Mouse (Mus musculus) frontal cortex, postnatal 25 days (tissue): ENCODE measurements at regions not wholly inside any gene's neighbourhood (a gene's known extent, or its start where the extent isn't known, plus 50 kb on each side); places are given as distances from the start of the nearest gene placed in this dataset.
"Not testable (repeated sequence)": the region's sequence is repeated elsewhere in the genome, so short reads cannot be mapped to it uniquely, and the experiment has no call there.

Source experiments
- DNase-seq, 2 experiments: peaks; one replicate each; pipeline ENCODE4 v3.0.0; 2022; ENCODE audit warnings: low spot score in 2 of 2

GRCm38 (mm10) chr9:86092998-86093397 is 250.8 kb downstream of the Tpbg start:
- no peak for DNase-seq

GRCm38 (mm10) chr9:86095460-86095859 is 253.3 kb downstream of the Tpbg start:
- no peak for DNase-seq

- DNase-seq: no peak
Observed at GRCm38 (mm10) chr9:86096246-86096645, 254.1 kb downstream of the Tpbg start.

GRCm38 (mm10) chr9:86099325-86099724 is 257.1 kb downstream of the Tpbg start:
- DNase-seq: no peak

- DNase-seq: no peak
Observed at GRCm38 (mm10) chr9:86101360-86102086, 259.3 kb downstream of the Tpbg start.

- DNase-seq: no peak
Observed at GRCm38 (mm10) chr9:86103607-86104006, 261.4 kb downstream of the Tpbg start.

- no peak for DNase-seq
Observed at GRCm38 (mm10) chr9:86104664-86105063, 262.5 kb downstream of the Tpbg start.

- DNase-seq: no peak
Observed at GRCm38 (mm10) chr9:86105851-86106250, 263.7 kb downstream of the Tpbg start.

- DNase-seq: no peak
Observed at GRCm38 (mm10) chr9:86109906-86110305, 267.7 kb downstream of the Tpbg start.

- no peak for DNase-seq
Observed at GRCm38 (mm10) chr9:86119370-86119769, 277.2 kb downstream of the Tpbg start.

- not testable (repeated sequence) for DNase-seq
Observed at GRCm38 (mm10) chr9:86135617-86136016, 293.4 kb downstream of the Tpbg start.

- DNase-seq: no peak
Observed at GRCm38 (mm10) chr9:86145903-86146302, 303.7 kb downstream of the Tpbg start.

GRCm38 (mm10) chr9:86160316-86160715 is 304.4 kb downstream of the Ube2cbp start:
- DNase-seq: no peak

- no peak for DNase-seq
Observed at GRCm38 (mm10) chr9:86166362-86167067, 298.2 kb downstream of the Ube2cbp start.

GRCm38 (mm10) chr9:86170756-86171155 is 294.0 kb downstream of the Ube2cbp start:
- no peak for DNase-seq

GRCm38 (mm10) chr9:86186751-86187747 is 277.7 kb downstream of the Ube2cbp start:
- no peak for DNase-seq

- DNase-seq: no peak
Observed at GRCm38 (mm10) chr9:86188873-86189272, 275.9 kb downstream of the Ube2cbp start.

GRCm38 (mm10) chr9:86205041-86205440 is 259.7 kb downstream of the Ube2cbp start:
- no peak for DNase-seq

GRCm38 (mm10) chr9:86208334-86208925 is 256.3 kb downstream of the Ube2cbp start:
- DNase-seq: no peak

GRCm38 (mm10) chr9:86211267-86211666 is 253.5 kb downstream of the Ube2cbp start:
- no peak for DNase-seq

- DNase-seq: no peak
Observed at GRCm38 (mm10) chr9:86219669-86220068, 245.1 kb downstream of the Ube2cbp start.

- no peak for DNase-seq
Observed at GRCm38 (mm10) chr9:86224530-86224929, 240.2 kb downstream of the Ube2cbp start.
